Mouse (Mus musculus) liver, postnatal 0 days (tissue): ENCODE results near the gene Pappa.

ENCODE experiments used
- CTCF ChIP-seq: sonication (generic); IDR thresholded peaks from 2 replicates; pipeline ENCODE4 v1.5.1; 2016; ENCODE audit warnings: antibody characterized with exemption, low read depth
- EP300 ChIP-seq: IDR thresholded peaks from 2 replicates; pipeline ENCODE4 v1.6.1; 2016; ENCODE audit warnings: antibody characterized with exemption, low read depth, mild to moderate bottlenecking

DNA sequence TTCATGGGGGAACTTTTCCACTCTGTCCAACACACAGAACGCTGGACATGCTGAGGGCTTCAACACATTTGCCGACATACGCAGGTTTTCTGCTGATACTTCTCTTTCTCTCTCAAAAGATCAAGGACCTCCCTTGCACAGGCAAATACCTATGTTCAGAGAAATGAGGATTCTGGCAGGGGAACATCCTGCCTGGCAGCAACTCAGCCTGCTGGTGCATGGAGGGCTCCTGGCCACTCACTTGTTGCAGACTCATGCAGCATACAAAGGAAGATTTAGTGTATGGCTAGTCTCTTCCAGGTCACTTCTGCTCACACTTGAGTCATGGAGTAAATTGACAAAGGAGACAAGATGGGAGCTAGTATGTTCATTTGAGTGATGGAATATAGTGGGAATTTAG is 34.7 kb downstream of the Pappa start:
- TF ChIP-seq CTCF (no peak), EP300 (no peak)
